Mouse (Mus musculus): ENCODE measurements around the gene Ptbp3.

Gene Ptbp3

DNA sequence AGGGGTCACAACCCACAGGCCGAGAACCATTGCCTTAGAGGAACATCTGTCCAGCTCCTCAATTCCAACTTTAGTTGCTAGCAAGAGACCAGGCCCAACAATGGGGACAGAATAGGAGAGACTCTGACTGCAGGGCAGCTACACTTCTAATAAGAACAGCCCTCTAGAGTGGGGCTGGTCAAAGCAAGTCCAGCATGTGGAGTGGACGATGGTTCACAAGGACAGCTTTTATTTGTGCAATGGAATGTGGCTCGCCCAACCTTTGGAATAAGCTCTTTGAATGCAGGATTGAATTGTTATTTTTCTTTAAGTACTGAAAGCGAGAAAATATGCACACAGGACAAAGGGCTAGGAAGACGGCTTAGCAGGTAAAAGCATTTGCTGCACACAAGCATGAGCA is 122.7 kb downstream of the Ptbp3 start:
- DNase-seq = no peak

DNA sequence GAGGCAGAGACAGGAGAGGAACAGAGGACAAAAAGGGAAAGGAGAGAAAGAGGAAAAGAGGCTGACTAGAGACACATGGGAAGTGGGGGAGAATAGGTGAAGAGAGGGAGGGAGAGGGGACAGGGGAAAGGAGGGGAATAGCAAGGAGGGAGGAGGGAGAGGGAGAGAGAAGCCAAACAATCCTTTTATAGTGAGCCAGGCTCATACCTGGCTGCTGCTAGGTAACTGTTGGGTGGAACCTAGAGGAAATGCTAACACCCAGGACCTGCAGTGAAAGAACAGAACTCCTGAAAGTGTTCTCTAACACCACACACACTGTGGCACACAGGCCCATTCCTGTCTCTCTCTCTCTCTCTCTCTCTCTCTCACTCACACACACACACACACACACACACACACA is 126.4 kb downstream of the Ptbp3 start:
- DNase-seq = no peak

DNA sequence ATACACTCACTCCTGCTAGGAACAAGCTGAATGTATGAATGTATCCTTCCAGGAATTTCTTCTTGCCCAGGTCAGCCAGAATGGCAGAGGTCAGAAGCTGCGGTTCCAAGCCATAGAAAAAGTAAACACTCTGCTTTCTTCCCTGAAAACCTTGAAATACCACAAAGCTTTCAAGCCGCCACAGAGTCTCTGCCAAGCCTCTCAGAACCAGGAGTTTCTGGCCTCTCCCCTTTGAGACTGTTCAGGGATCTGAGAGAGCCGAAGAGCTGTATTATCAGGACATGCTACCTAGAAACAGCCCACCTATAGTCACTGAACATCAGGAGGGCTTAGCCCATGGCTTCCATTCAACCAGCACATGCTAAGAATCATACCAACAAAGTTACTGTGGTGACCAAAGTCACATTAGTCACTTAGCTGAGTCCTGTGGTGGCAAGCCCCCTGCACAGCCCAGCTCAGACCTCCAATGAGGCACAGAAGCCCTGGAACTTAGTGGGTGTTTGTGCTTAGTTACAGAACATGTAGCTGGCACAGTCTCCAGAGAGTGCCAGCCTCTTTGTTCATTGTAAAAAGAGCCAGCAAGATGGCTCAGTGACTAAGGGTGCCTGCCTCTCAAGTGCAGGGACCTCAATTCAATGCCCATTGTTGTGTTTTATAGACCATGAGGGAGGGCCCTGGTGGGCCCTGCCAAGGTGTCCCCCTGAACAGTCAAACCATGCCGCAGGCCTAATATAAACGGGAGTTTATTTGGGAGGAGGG is 127.0 kb downstream of the Ptbp3 start:
- DNase-seq = no peak

Measured in lung, postnatal 10 days (tissue).